8 mouse cellular contexts compared by ENCODE assay signal in the genomic region with DNA sequence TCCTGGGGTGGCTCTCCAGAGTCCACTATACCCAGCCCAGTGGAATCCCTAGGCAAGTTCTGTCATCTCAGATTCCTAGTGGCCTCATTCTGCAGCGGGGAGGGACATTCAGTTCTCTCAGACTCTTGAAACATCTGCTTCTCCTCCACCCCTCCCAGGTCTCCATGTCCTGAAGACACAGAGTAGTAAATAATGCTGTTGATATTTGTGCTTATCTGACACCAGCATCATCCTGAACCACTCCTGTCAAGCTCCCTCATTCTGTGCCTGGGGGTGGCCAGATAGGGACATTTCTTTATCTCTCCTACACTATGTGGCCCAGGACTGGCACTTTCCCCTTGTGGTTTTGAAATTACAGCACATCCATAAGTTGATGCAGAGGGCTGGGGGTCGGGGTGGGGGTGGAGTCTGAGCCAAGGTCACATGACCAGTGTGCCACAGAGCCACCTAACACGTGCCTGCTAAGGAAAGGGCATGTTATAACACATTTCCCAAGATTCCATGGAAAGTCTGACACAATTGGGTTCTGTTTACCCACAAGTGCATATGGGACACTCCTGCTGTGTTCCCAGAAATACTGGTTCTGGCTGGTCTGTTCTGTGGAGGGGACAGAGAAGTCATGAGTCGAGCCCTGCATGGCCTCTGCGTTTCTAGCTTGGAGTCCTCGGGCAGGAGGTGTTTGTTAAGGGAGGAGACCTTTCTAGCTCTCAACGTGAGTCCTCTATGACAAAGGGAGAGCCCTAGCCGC. TPM values are rescaled to one million over a fixed set of nuclear protein-coding genes. Genes with fewer than 3 reads are reported as not detected.
DNase-seq lines count a peak whose midpoint lies in the region; ATAC-seq lines count a peak whose summit lies in the region.

No protein-coding gene starts in this region.

- no peak overlapping the region for H3K4me2 ChIP-seq in heart, embryonic 12.5 days

- DNase-seq in heart, adult 8-10 months (ENCODE audit: low spot score), result no peak
- DNase-seq in 3T3-L1 (ENCODE audit: low read depth, low spot score), result peak; percentile 67
- DNase-seq in c-Kit-positive CD71-positive TER-119-negative erythroid progenitor cells, embryonic 14.5 days (ENCODE audit: low read depth), result peak; percentile 94
- peak; percentile 86 for DNase-seq in liver
- no peak for DNase-seq in adrenal gland, postnatal 36 days
- DNase-seq in frontal cortex, adult 2 months (ENCODE audit: extremely low spot score in 1 of 2, low spot score in 1 of 2), result no peak
- DNase-seq in frontal cortex, postnatal 36 days (ENCODE audit: low spot score in 2 of 2), result no peak

- H3K9ac ChIP-seq in heart, embryonic 12.5 days, result no peak overlapping the region

- H3K4me3 ChIP-seq in heart, embryonic 12.5 days, result no peak overlapping the region

- no peaks in the 10 kb centered on the region for H3K36me3 ChIP-seq in heart, embryonic 12.5 days

- H3K9me3 ChIP-seq in heart, embryonic 12.5 days (replicated peaks), result no peaks in the 10 kb centered on the region

- peaks cover 9% of the 10 kb centered on the region for H3K27me3 ChIP-seq in heart, embryonic 12.5 days (replicated peaks)

- peak; percentile 52 for ATAC-seq in heart, embryonic 12.5 days (ENCODE audit: insufficient number of reproducible peaks, low FRiP score)

- H3K27ac ChIP-seq in heart, embryonic 12.5 days (ENCODE audit: poor library complexity, severe bottlenecking), result no peak overlapping the region

- 56% methylated on average over 8 of the region's 8 CpGs for WGBS in heart, embryonic 12.5 days

- peaks cover 33% of the 10 kb centered on the region for H3K4me1 ChIP-seq in heart, embryonic 12.5 days (replicated peaks)

RNA-seq across cellular contexts. Expression of a gene that starts 14.4 kb away (rescaled TPM):
- polyA plus RNA-seq in heart, embryonic 12.5 days (2016; fragmentation: Nextera tagmentation; extraction: Ambion mirVana), result 0.18 and 0.31 TPM in 2 replicates
- 1 to 10 TPM; 3.7 to 9.2 (median 4.8) TPM for total RNA-seq in heart, adult 8-10 months (2022)
- 1 to 10 TPM in 1 of 2 experiments, under 1 TPM in 1; 0.82 to 3.7 TPM for total RNA-seq in adrenal gland, postnatal 36 days (2021)
- polyA plus RNA-seq in frontal cortex, adult 2 months (2012; rRNA removed), result 1.1 and 1.3 TPM in 2 replicates

RNA-seq across cellular contexts. Expression of a gene that starts 19.4 kb away (rescaled TPM):
- 294 and 296 TPM in 2 replicates for polyA plus RNA-seq in heart, embryonic 12.5 days (2016; fragmentation: Nextera tagmentation; extraction: Ambion mirVana)
- 100 to 1,000 TPM; 333 to 355 (median 345) TPM for total RNA-seq in heart, adult 8-10 months (2022)
- 100 to 1,000 TPM; 245 to 370 TPM for total RNA-seq in adrenal gland, postnatal 36 days (2021)
- 327 and 355 TPM in 2 replicates for polyA plus RNA-seq in frontal cortex, adult 2 months (2012; rRNA removed)

RNA-seq across cellular contexts. Expression of a gene that starts 51.1 kb away (rescaled TPM):
- 13.7 and 16.8 TPM in 2 replicates for polyA plus RNA-seq in heart, embryonic 12.5 days (2016; fragmentation: Nextera tagmentation; extraction: Ambion mirVana)
- 10 to 100 TPM; 25.8 to 30.2 (median 27.8) TPM for total RNA-seq in heart, adult 8-10 months (2022)
- total RNA-seq in adrenal gland, postnatal 36 days (2021), result 10 to 100 TPM; 66.5 to 76.6 TPM
- polyA plus RNA-seq in frontal cortex, adult 2 months (2012; rRNA removed), result 68.2 and 68.7 TPM in 2 replicates

Comparison
In these comparisons a context has a peak if more than half of its experiments do, and no peak if none do; other contexts are left out.
1. DNase-seq: peak in 3T3-L1 (single experiment), c-Kit-positive CD71-positive TER-119-negative erythroid progenitor cells, embryonic 14.5 days (single experiment) and liver (single experiment); none in heart, adult 8-10 months (single experiment), adrenal gland, postnatal 36 days (0 of 2), frontal cortex, adult 2 months (0 of 2) and frontal cortex, postnatal 36 days (0 of 2).